ENCODE assay signal across 27 mouse cellular contexts in the genomic region with DNA sequence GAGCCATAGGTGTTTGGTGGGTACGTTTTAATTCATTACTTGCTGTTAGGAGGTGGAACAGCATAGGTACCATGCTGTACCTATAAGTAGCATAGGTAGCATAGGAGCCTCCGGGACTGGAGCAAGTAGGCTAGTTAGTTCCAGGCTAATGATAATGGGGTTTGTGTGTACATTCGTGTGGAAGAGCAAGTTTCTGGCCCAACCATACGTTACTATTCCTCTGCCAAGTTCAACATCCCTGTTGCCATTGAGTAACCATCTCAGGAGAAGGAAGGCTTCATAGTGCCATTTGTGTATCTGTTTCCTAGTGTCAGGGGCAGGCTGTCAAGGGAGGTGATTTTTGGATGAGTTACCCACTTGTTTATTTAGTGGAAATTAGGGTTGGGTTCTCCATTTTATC.
"Had no signal": no experiment of that assay in that cellular context is flagged by ENCODE, and none has a peak within 500 bp of the region (broad histone marks: within the 10 kb centered on the region; RNA-seq: fewer than 3 reads in every experiment).

No protein-coding gene starts in this region.

- H3K4me1 ChIP-seq: embryonic facial prominence, embryonic 12.5 days; forebrain, embryonic 12.5 days; forebrain, embryonic 13.5 days had no signal

- H3K4me3 ChIP-seq: embryonic facial prominence, embryonic 10.5 days; embryonic facial prominence, embryonic 12.5 days; embryonic facial prominence, embryonic 13.5 days; embryonic facial prominence, embryonic 15.5 days; erythroblast, embryonic 14.5 days; forebrain, embryonic 10.5 days; forebrain, embryonic 12.5 days; forebrain, embryonic 13.5 days; gastrocnemius, adult 2 months; heart, adult 2 months; heart, embryonic 10.5 days had no signal

- H3K9ac ChIP-seq: embryonic facial prominence, embryonic 12.5 days; embryonic facial prominence, embryonic 13.5 days; embryonic facial prominence, embryonic 15.5 days; forebrain, embryonic 12.5 days; forebrain, embryonic 13.5 days; forebrain, postnatal 0 days had no signal

- DNase-seq: cerebellum, adult 8-10 months; cerebellum, adult 9-10 months; cerebellum, postnatal 10 days; cerebellum, postnatal 14 days; cerebellum, postnatal 25 days; cerebellum, postnatal 36 days; embryo, embryonic 11 days; forebrain, postnatal 0 days; gastrocnemius, adult 2 months; gastrocnemius, postnatal 10 days; gastrocnemius, postnatal 14 days; gastrocnemius, postnatal 25 days; gastrocnemius, postnatal 36 days; heart, adult 18-20 months; heart, adult 2 months had no signal

- H3K27ac ChIP-seq: embryonic facial prominence, embryonic 10.5 days; embryonic facial prominence, embryonic 12.5 days; embryonic facial prominence, embryonic 13.5 days; embryonic facial prominence, embryonic 15.5 days; forebrain, embryonic 10.5 days; forebrain, embryonic 12.5 days; forebrain, embryonic 13.5 days; gastrocnemius, adult 2 months; heart, adult 2 months; heart, embryonic 10.5 days had no signal

- H3K4me2 ChIP-seq: embryonic facial prominence, embryonic 12.5 days; embryonic facial prominence, embryonic 13.5 days; embryonic facial prominence, embryonic 15.5 days; forebrain, embryonic 12.5 days; forebrain, embryonic 13.5 days; heart, embryonic 11.5 days had no signal

- H3K27me3 ChIP-seq: embryonic facial prominence, embryonic 12.5 days; embryonic facial prominence, embryonic 13.5 days; embryonic facial prominence, embryonic 15.5 days; forebrain, embryonic 12.5 days; forebrain, embryonic 13.5 days had no signal

- H3K9me3 ChIP-seq: embryonic facial prominence, embryonic 10.5 days; embryonic facial prominence, embryonic 12.5 days; embryonic facial prominence, embryonic 13.5 days; embryonic facial prominence, embryonic 15.5 days; forebrain, embryonic 10.5 days; forebrain, embryonic 12.5 days; forebrain, embryonic 13.5 days; heart, embryonic 10.5 days had no signal

- ATAC-seq: forebrain, embryonic 13.5 days; forebrain, embryonic 14.5 days; forebrain, embryonic 16.5 days; forebrain, postnatal 0 days had no signal

- H3K36me3 ChIP-seq: embryonic facial prominence, embryonic 10.5 days; embryonic facial prominence, embryonic 12.5 days; embryonic facial prominence, embryonic 13.5 days; embryonic facial prominence, embryonic 15.5 days; forebrain, embryonic 10.5 days; forebrain, embryonic 12.5 days; heart, embryonic 10.5 days had no signal
